ENCODE assay signal across 26 mouse cellular contexts in genomic region chr17:32201086-32201485, GRCm38 (mm10). TPM values are rescaled to one million over a fixed set of nuclear protein-coding genes. Genes with fewer than 3 reads are reported as not detected.
DNase-seq lines count a peak whose midpoint lies in the region; ATAC-seq and TF ChIP-seq lines count a peak whose summit lies in the region.
"Had no signal": no experiment of that assay in that cellular context is flagged by ENCODE, and none has a peak within 500 bp of the region (broad histone marks: within the 10 kb centered on the region; RNA-seq: fewer than 3 reads in every experiment).

No protein-coding gene starts in this region.

- H3K4me1 ChIP-seq in forebrain, embryonic 15.5 days: no peaks in the 10 kb centered on the region
- H3K4me1 ChIP-seq in forebrain, postnatal 0 days (ENCODE audit: insufficient read depth): no peaks in the 10 kb centered on the region
- H3K4me1 ChIP-seq in embryonic facial prominence, embryonic 10.5 days: no peaks in the 10 kb centered on the region
- H3K4me1 ChIP-seq in hindbrain, embryonic 14.5 days (replicated peaks; ENCODE audit: control insufficient read depth, insufficient read depth, low read length): no peaks in the 10 kb centered on the region
- H3K4me1 ChIP-seq: hindbrain, embryonic 13.5 days; limb, embryonic 12.5 days; stomach, embryonic 15.5 days had no signal

- no peaks in the 10 kb centered on the region for H3K9me3 ChIP-seq in forebrain, embryonic 15.5 days
- H3K9me3 ChIP-seq in forebrain, postnatal 0 days (ENCODE audit: low read length): no peaks in the 10 kb centered on the region
- no peaks in the 10 kb centered on the region for H3K9me3 ChIP-seq in embryonic facial prominence, embryonic 10.5 days
- no peaks in the 10 kb centered on the region for H3K9me3 ChIP-seq in hindbrain, embryonic 14.5 days (ENCODE audit: control insufficient read depth, low read length)
- H3K9me3 ChIP-seq: hindbrain, embryonic 13.5 days; limb, embryonic 12.5 days; stomach, embryonic 15.5 days had no signal

- no peak for DNase-seq in forebrain, postnatal 0 days
- DNase-seq in CD8-positive naive resting alpha-beta T cell, adult 2 months (ENCODE audit: low read depth in 2 of 2, low spot score in 2 of 2): peak; percentile 30 to 55
- peak; percentile 29 for DNase-seq in induced T-regulatory cell, adult 2 months (ENCODE audit: low read depth)
- peak; percentile 78 for DNase-seq in thymus, postnatal 14 days
- DNase-seq in neural tube, embryonic 10.5 days (ENCODE audit: extremely low spot score, low spot score): no peak
- DNase-seq in embryonic facial prominence, embryonic 10.5 days (ENCODE audit: low spot score): no peak
- DNase-seq in hindbrain, embryonic 14.5 days (ENCODE audit: low spot score): no peak
- DNase-seq: cerebellum, adult 2 months; cerebellum, postnatal 36 days; embryo, embryonic 11 days; gastrocnemius, postnatal 25 days; heart, postnatal 36 days; kidney, adult 2 months; kidney, postnatal 10 days; layer of hippocampus, postnatal 36 days; lung, adult 2 months had no signal

- TF ChIP-seq CTCF in forebrain, postnatal 0 days (IDR thresholded peaks at IDR 0.05; ENCODE audit: low read depth): no peak

- H3K27me3 ChIP-seq in forebrain, embryonic 15.5 days: no peaks in the 10 kb centered on the region
- H3K27me3 ChIP-seq in forebrain, postnatal 0 days (ENCODE audit: insufficient read depth, low read length): no peaks in the 10 kb centered on the region
- no peaks in the 10 kb centered on the region for H3K27me3 ChIP-seq in embryonic facial prominence, embryonic 10.5 days (replicated peaks; ENCODE audit: low read depth, poor library complexity, severe bottlenecking)
- H3K27me3 ChIP-seq in hindbrain, embryonic 14.5 days (ENCODE audit: control insufficient read depth, insufficient read depth, low read length): no peaks in the 10 kb centered on the region
- H3K27me3 ChIP-seq: hindbrain, embryonic 13.5 days; limb, embryonic 12.5 days; stomach, embryonic 15.5 days had no signal

- H3K9ac ChIP-seq in forebrain, embryonic 15.5 days (replicated peaks): no peak overlapping the region
- H3K9ac ChIP-seq in forebrain, postnatal 0 days: no peak overlapping the region
- H3K9ac ChIP-seq in hindbrain, embryonic 14.5 days: no peak overlapping the region
- H3K9ac ChIP-seq: hindbrain, embryonic 13.5 days; limb, embryonic 12.5 days; stomach, embryonic 15.5 days had no signal

- no peak overlapping the region for H3K27ac ChIP-seq in forebrain, embryonic 15.5 days (replicated peaks)
- no peak overlapping the region for H3K27ac ChIP-seq in forebrain, postnatal 0 days (ENCODE audit: low read depth, low read length)
- H3K27ac ChIP-seq in embryonic facial prominence, embryonic 10.5 days (replicated peaks): no peak overlapping the region
- H3K27ac ChIP-seq in hindbrain, embryonic 14.5 days: no peak overlapping the region
- H3K27ac ChIP-seq: hindbrain, embryonic 13.5 days; layer of hippocampus, adult 2 months; limb, embryonic 12.5 days; stomach, embryonic 15.5 days had no signal

- WGBS in forebrain, embryonic 15.5 days: 88% methylated on average over 5 of the region's 5 CpGs
- WGBS in forebrain, postnatal 0 days: 77% methylated on average over 5 of the region's 5 CpGs
- WGBS in embryonic facial prominence, embryonic 10.5 days: 87% methylated on average over 5 of the region's 5 CpGs
- WGBS in hindbrain, embryonic 14.5 days: 90% methylated on average over 5 of the region's 5 CpGs

- 0 out of 2 replicates have a peak, but pooled peaks have one; percentile 16 for ATAC-seq in forebrain, embryonic 15.5 days (replicated peaks)
- ATAC-seq in forebrain, postnatal 0 days: no peak
- ATAC-seq in hindbrain, embryonic 14.5 days (ENCODE audit: low FRiP score): no peak
- ATAC-seq: forebrain, embryonic 16.5 days; midbrain, embryonic 16.5 days had no signal

- no peak overlapping the region for H3K4me3 ChIP-seq in forebrain, embryonic 15.5 days
- no peak overlapping the region for H3K4me3 ChIP-seq in forebrain, postnatal 0 days (ENCODE audit: low read depth, low read length)
- H3K4me3 ChIP-seq in embryonic facial prominence, embryonic 10.5 days: no peak overlapping the region
- no peak overlapping the region for H3K4me3 ChIP-seq in hindbrain, embryonic 14.5 days (replicated peaks; ENCODE audit: low read length)
- H3K4me3 ChIP-seq: hindbrain, embryonic 13.5 days; layer of hippocampus, adult 2 months; limb, embryonic 12.5 days; stomach, embryonic 15.5 days had no signal

- H3K4me2 ChIP-seq in forebrain, embryonic 15.5 days (replicated peaks): no peak overlapping the region
- H3K4me2 ChIP-seq in forebrain, postnatal 0 days (ENCODE audit: low read depth): no peak overlapping the region
- H3K4me2 ChIP-seq in hindbrain, embryonic 14.5 days (replicated peaks): no peak overlapping the region
- H3K4me2 ChIP-seq: hindbrain, embryonic 13.5 days; limb, embryonic 12.5 days; liver, embryonic 11.5 days; stomach, embryonic 15.5 days had no signal

- H3K36me3 ChIP-seq in forebrain, embryonic 15.5 days: peaks cover 90% of the 10 kb centered on the region
- H3K36me3 ChIP-seq in forebrain, postnatal 0 days (ENCODE audit: insufficient read depth): peaks cover 90% of the 10 kb centered on the region
- peaks cover 100% of the 10 kb centered on the region for H3K36me3 ChIP-seq in embryonic facial prominence, embryonic 10.5 days (replicated peaks)
- peaks cover 100% of the 10 kb centered on the region for H3K36me3 ChIP-seq in hindbrain, embryonic 14.5 days (replicated peaks; ENCODE audit: control insufficient read depth, insufficient read depth)

RNA-seq across cellular contexts. Expression of gene Ephx3, which starts 11.7 kb away (rescaled TPM):
- polyA plus RNA-seq in forebrain, embryonic 15.5 days (2015; fragmentation: Nextera tagmentation; extraction: Ambion mirVana): 0.17 and 0.20 TPM in 2 replicates
- total RNA-seq in forebrain, postnatal 0 days (2014; rRNA removed): 0.29 TPM in 1 of 2 replicates, not detected in the other
- 0.08 and 0.11 TPM in 2 replicates for polyA plus RNA-seq in forebrain, postnatal 0 days (2015; fragmentation: Nextera tagmentation; extraction: Ambion mirVana)
- polyA plus RNA-seq in embryonic facial prominence, embryonic 10.5 days (2016; fragmentation: Nextera tagmentation; extraction: Ambion mirVana): 0.12 TPM in 1 of 2 replicates, not detected in the other
- 0.23 TPM in 1 of 2 replicates, not detected in the other for polyA plus RNA-seq in hindbrain, embryonic 14.5 days (2014; fragmentation: Nextera tagmentation; extraction: Ambion mirVana)
- polyA plus RNA-seq: forebrain, embryonic 16.5 days; intestine, embryonic 14.5 days; limb, embryonic 12.5 days; liver, embryonic 11.5 days had no signal

RNA-seq across cellular contexts. Expression of gene Notch3, which starts 34.4 kb away (rescaled TPM):
- polyA plus RNA-seq in forebrain, embryonic 15.5 days (2015; fragmentation: Nextera tagmentation; extraction: Ambion mirVana): 5.6 and 5.8 TPM in 2 replicates
- total RNA-seq in forebrain, postnatal 0 days (2014; rRNA removed): 13.5 and 22.5 TPM in 2 replicates
- polyA plus RNA-seq in forebrain, postnatal 0 days (2015; fragmentation: Nextera tagmentation; extraction: Ambion mirVana): 2.3 and 3.3 TPM in 2 replicates
- polyA plus RNA-seq in embryonic facial prominence, embryonic 10.5 days (2016; fragmentation: Nextera tagmentation; extraction: Ambion mirVana): 23.7 and 24.5 TPM in 2 replicates
- polyA plus RNA-seq in hindbrain, embryonic 14.5 days (2014; fragmentation: Nextera tagmentation; extraction: Ambion mirVana): 8.1 and 9.8 TPM in 2 replicates
- total RNA-seq: neutrophil, adult 5-6 weeks had no signal

Comparison
In these comparisons a context has a peak if more than half of its experiments do, and no peak if none do; other contexts are left out.
1. DNase-seq: peak in CD8-positive naive resting alpha-beta T cell, adult 2 months (2 of 2), induced T-regulatory cell, adult 2 months (single experiment) and thymus, postnatal 14 days (single experiment); none in forebrain, postnatal 0 days (single experiment), neural tube, embryonic 10.5 days (single experiment), embryonic facial prominence, embryonic 10.5 days (single experiment) and hindbrain, embryonic 14.5 days (single experiment).